Mouse (Mus musculus) erythroblast, embryonic 14.5 days (primary cell): Measurements from ENCODE around the gene Cep152.

Source experiments
- GATA1 ChIP-seq: IDR thresholded peaks from 2 replicates; pipeline ENCODE4 v1.6.1; 2012; ENCODE audit warnings: low read length, inconsistent platforms, mixed read lengths
- TAL1 ChIP-seq: IDR thresholded peaks from 3 replicates; pipeline ENCODE4 v1.6.1; 2012; ENCODE audit warnings: low read length, inconsistent platforms, mixed read lengths

DNA sequence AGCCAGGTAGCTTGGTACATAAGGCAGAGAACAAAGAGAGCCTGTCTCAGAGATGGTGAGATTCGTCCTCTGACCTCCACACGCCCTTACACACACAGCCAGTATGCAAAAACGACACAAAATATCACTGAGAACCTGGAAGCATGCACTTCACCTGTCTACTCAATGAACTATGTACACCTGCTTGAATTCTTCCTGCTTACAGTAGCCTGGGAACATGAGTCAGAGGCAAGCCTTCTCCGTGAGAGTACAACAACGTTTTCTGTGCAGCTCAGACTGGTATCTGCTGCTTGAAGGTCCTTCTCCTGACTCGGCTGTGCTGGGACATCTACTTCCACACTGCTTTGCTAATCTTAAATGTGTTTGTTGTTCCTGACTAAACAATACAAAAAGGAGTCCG, 83.5 kb downstream of the Cep152 start:
- TF ChIP-seq GATA1 (no peak), TAL1 (no peak)
